Mouse (Mus musculus): ENCODE measurements around the gene Galnt2. TPM values are rescaled to one million over a fixed set of nuclear protein-coding genes. Genes with fewer than 3 reads are reported as not detected.

The Galnt2 gene
- polyA plus RNA-seq, 1 experiment = 11.5 TPM

- H3K4me3 ChIP-seq (replicated peaks; ENCODE audit: control insufficient read depth, low read depth, low read length) = no peak overlapping the region
- 89% methylated on average over 12 of the region's 12 CpGs for WGBS
- peaks cover 2% of the 10 kb centered on the region; the same call in 1 of the 2 replicates for H3K4me1 ChIP-seq (ENCODE audit: control insufficient read depth, insufficient read depth, low read length)
- TF ChIP-seq CTCF (IDR thresholded peaks at IDR 0.05; ENCODE audit: control insufficient read depth, insufficient read depth, low read length) (no peak), POLR2A (IDR thresholded peaks at IDR 0.05; ENCODE audit: borderline replicate concordance, control insufficient read depth, low read depth, low read length) (no peak)
- no peak overlapping the region for H3K27ac ChIP-seq (ENCODE audit: control insufficient read depth, insufficient read depth, low read depth, low read length, poor library complexity)
Measured at GRCm38 (mm10) chr8:124376406-124376805, 145.2 kb downstream of the Galnt2 start.

GRCm38 (mm10) chr8:124379289-124379688 lies 148.1 kb downstream of the Galnt2 start:
- H3K4me3 ChIP-seq (replicated peaks; ENCODE audit: control insufficient read depth, low read depth, low read length) = no peak overlapping the region
- TF ChIP-seq POLR2A (IDR thresholded peaks at IDR 0.05; ENCODE audit: borderline replicate concordance, control insufficient read depth, low read depth, low read length) (no peak), CTCF (IDR thresholded peaks at IDR 0.05; ENCODE audit: control insufficient read depth, insufficient read depth, low read length) (no peak)
- WGBS = 67% methylated on average over 6 of the region's 6 CpGs
- H3K27ac ChIP-seq (ENCODE audit: control insufficient read depth, insufficient read depth, low read depth, low read length, poor library complexity) = no peak overlapping the region
- peaks cover 2% of the 10 kb centered on the region; the same call in 1 of the 2 replicates for H3K4me1 ChIP-seq (ENCODE audit: control insufficient read depth, insufficient read depth, low read length)

GRCm38 (mm10) chr8:124382235-124382634 lies 151.0 kb downstream of the Galnt2 start:
- TF ChIP-seq CTCF (IDR thresholded peaks at IDR 0.05; ENCODE audit: control insufficient read depth, insufficient read depth, low read length) = no peak
- TF ChIP-seq POLR2A (IDR thresholded peaks at IDR 0.05; ENCODE audit: borderline replicate concordance, control insufficient read depth, low read depth, low read length) = no peak
- no peak overlapping the region for H3K4me3 ChIP-seq (replicated peaks; ENCODE audit: control insufficient read depth, low read depth, low read length)
- peaks cover 2% of the 10 kb centered on the region; the same call in 1 of the 2 replicates for H3K4me1 ChIP-seq (ENCODE audit: control insufficient read depth, insufficient read depth, low read length)
- no peak overlapping the region for H3K27ac ChIP-seq (ENCODE audit: control insufficient read depth, insufficient read depth, low read depth, low read length, poor library complexity)
- WGBS = 68% methylated on average over 10 of the region's 10 CpGs

GRCm38 (mm10) chr8:124384336-124384735 lies 153.1 kb downstream of the Galnt2 start:
- 88% methylated on average over 19 of the region's 19 CpGs for WGBS

GRCm38 (mm10) chr8:124386225-124386899 lies 155.2 kb downstream of the Galnt2 start:
- 69% methylated on average over 23 of the region's 23 CpGs for WGBS

More at GRCm38 (mm10) chr8:124384336-124384735, 153.1 kb downstream of the Galnt2 start:
- H3K4me3 ChIP-seq (replicated peaks; ENCODE audit: control insufficient read depth, low read depth, low read length) = no peak overlapping the region
- no peaks in the 10 kb centered on the region for H3K4me1 ChIP-seq (ENCODE audit: control insufficient read depth, insufficient read depth, low read length)
- H3K27ac ChIP-seq (ENCODE audit: control insufficient read depth, insufficient read depth, low read depth, low read length, poor library complexity) = no peak overlapping the region
- no peak for TF ChIP-seq CTCF (IDR thresholded peaks at IDR 0.05; ENCODE audit: control insufficient read depth, insufficient read depth, low read length)
- no peak for TF ChIP-seq POLR2A (IDR thresholded peaks at IDR 0.05; ENCODE audit: borderline replicate concordance, control insufficient read depth, low read depth, low read length)

GRCm38 (mm10) chr8:124389495-124389894 lies 158.3 kb downstream of the Galnt2 start:
- no peaks in the 10 kb centered on the region for H3K4me1 ChIP-seq (ENCODE audit: control insufficient read depth, insufficient read depth, low read length)
- no peak for TF ChIP-seq CTCF (IDR thresholded peaks at IDR 0.05; ENCODE audit: control insufficient read depth, insufficient read depth, low read length)
- no peak for TF ChIP-seq POLR2A (IDR thresholded peaks at IDR 0.05; ENCODE audit: borderline replicate concordance, control insufficient read depth, low read depth, low read length)
- 77% methylated on average over 11 of the region's 11 CpGs for WGBS
- no peak overlapping the region for H3K4me3 ChIP-seq (replicated peaks; ENCODE audit: control insufficient read depth, low read depth, low read length)
- H3K27ac ChIP-seq (ENCODE audit: control insufficient read depth, insufficient read depth, low read depth, low read length, poor library complexity) = no peak overlapping the region

More at GRCm38 (mm10) chr8:124386225-124386899, 155.2 kb downstream of the Galnt2 start:
- H3K4me3 ChIP-seq (replicated peaks; ENCODE audit: control insufficient read depth, low read depth, low read length) = no peak overlapping the region
- no peak overlapping the region for H3K27ac ChIP-seq (ENCODE audit: control insufficient read depth, insufficient read depth, low read depth, low read length, poor library complexity)
- no peaks in the 10 kb centered on the region for H3K4me1 ChIP-seq (ENCODE audit: control insufficient read depth, insufficient read depth, low read length)
- TF ChIP-seq POLR2A (IDR thresholded peaks at IDR 0.05; ENCODE audit: borderline replicate concordance, control insufficient read depth, low read depth, low read length) = no peak
- no peak for TF ChIP-seq CTCF (IDR thresholded peaks at IDR 0.05; ENCODE audit: control insufficient read depth, insufficient read depth, low read length)

GRCm38 (mm10) chr8:124391191-124391590 lies 160.0 kb downstream of the Galnt2 start:
- no peak for TF ChIP-seq CTCF (IDR thresholded peaks at IDR 0.05; ENCODE audit: control insufficient read depth, insufficient read depth, low read length)
- no peak for TF ChIP-seq POLR2A (IDR thresholded peaks at IDR 0.05; ENCODE audit: borderline replicate concordance, control insufficient read depth, low read depth, low read length)
- no peak overlapping the region for H3K4me3 ChIP-seq (replicated peaks; ENCODE audit: control insufficient read depth, low read depth, low read length)
- no peaks in the 10 kb centered on the region for H3K4me1 ChIP-seq (ENCODE audit: control insufficient read depth, insufficient read depth, low read length)
- no peak overlapping the region for H3K27ac ChIP-seq (ENCODE audit: control insufficient read depth, insufficient read depth, low read depth, low read length, poor library complexity)
- 90% methylated on average over 7 of the region's 7 CpGs for WGBS

- Histone ChIP-seq H3K4me3 (replicated peaks; ENCODE audit: control insufficient read depth, low read depth, low read length) (no peak overlapping the region), H3K27ac (ENCODE audit: control insufficient read depth, insufficient read depth, low read depth, low read length, poor library complexity) (no peak overlapping the region), H3K4me1 (ENCODE audit: control insufficient read depth, insufficient read depth, low read length) (no peaks in the 10 kb centered on the region)
- TF ChIP-seq CTCF (IDR thresholded peaks at IDR 0.05; ENCODE audit: control insufficient read depth, insufficient read depth, low read length) (no peak), POLR2A (IDR thresholded peaks at IDR 0.05; ENCODE audit: borderline replicate concordance, control insufficient read depth, low read depth, low read length) (no peak)
- WGBS = 60% methylated on average over 10 of the region's 10 CpGs
Measured at GRCm38 (mm10) chr8:124392271-124393012, 161.3 kb downstream of the Galnt2 start.

Data from bone marrow, adult 2 months (tissue).